Mouse (Mus musculus) stomach, postnatal 0 days (tissue): ENCODE results near the gene Gm21972.

ENCODE experiments used
- CTCF ChIP-seq: IDR thresholded peaks from 2 replicates; pipeline ENCODE4 v1.5.1; 2016; ENCODE audit warnings: antibody characterized with exemption, low read depth, mild to moderate bottlenecking, moderate library complexity
- EP300 ChIP-seq: optimal IDR thresholded peaks from 2 replicates; pipeline ENCODE3; 2016; ENCODE audit warnings: antibody characterized with exemption

DNA sequence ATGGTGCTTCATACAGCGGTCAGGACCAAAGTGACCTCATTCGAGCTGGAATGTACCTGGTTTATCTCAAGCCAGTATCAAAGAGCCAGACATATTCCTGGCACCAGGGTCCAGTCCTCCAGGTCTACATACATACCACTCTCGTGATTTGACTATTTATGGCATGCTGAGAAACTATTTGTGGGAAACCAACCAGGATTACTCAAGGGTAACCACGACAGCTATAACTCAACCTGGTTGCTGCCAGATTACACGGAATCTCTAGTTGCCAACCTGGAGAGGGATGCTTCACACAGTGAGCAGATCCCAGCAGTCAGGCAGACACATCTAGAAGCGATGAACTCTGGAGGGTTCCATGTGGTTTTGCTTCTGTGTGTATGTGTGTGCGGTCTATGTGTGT lies 17.9 kb downstream of the Gm21972 start:
- no peak for TF ChIP-seq CTCF
- no peak for TF ChIP-seq EP300
